Mouse (Mus musculus): ENCODE results near the gene Tns1. TPM values are rescaled to one million over a fixed set of nuclear protein-coding genes. Genes with fewer than 3 reads are reported as not detected.

Gene Tns1
- polyA plus RNA-seq, 1 experiment: 781 TPM

DNA sequence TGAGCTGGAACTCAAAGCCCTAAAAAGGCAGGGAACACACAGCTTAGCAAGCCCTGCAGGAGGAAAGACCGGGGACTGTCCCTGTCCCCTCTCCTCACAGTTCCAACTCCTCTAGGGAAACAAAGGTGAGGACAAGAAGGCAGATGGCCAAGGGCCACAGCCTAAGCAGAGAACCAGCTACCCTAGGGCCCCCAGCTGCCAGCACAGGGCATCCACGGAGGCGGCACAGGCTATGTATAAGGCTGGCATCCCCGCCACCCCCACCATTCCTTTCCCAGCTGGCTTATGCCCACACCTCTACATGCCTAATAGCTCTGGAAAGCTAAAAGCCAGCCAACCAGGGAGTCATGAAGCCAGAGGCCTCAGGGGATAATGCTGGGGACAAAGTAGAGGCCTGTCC, 90.8 kb downstream of the Tns1 start:
- H3K4me1 ChIP-seq (ENCODE audit: control insufficient read depth, insufficient read depth, low read length): peaks cover 61% of the 10 kb centered on the region
- TF ChIP-seq POLR2A (IDR thresholded peaks at IDR 0.05; ENCODE audit: borderline replicate concordance, extremely low read depth, low read depth, low read length): no peak
- DNase-seq: no peak
- H3K4me3 ChIP-seq (replicated peaks; ENCODE audit: extremely low read depth, low read depth, low read length): peak overlapping the region; percentile 15
- WGBS: 35% methylated on average over 4 of the region's 4 CpGs

- peaks cover 64% of the 10 kb centered on the region for H3K4me1 ChIP-seq (ENCODE audit: control insufficient read depth, insufficient read depth, low read length)
- peak overlapping the region; percentile 15 for H3K4me3 ChIP-seq (replicated peaks; ENCODE audit: extremely low read depth, low read depth, low read length)
- DNase-seq: no peak
- TF ChIP-seq CTCF (IDR thresholded peaks at IDR 0.05; ENCODE audit: insufficient read depth, low read length) (no peak), POLR2A (IDR thresholded peaks at IDR 0.05; ENCODE audit: borderline replicate concordance, extremely low read depth, low read depth, low read length) (no peak)
- WGBS: 64% methylated on average over 5 of the region's 5 CpGs
Measured at GRCm38 (mm10) chr1:74032966-74033365, 91.3 kb downstream of the Tns1 start.

GRCm38 (mm10) chr1:74031771-74032609, 92.3 kb downstream of the Tns1 start:
- Histone ChIP-seq H3K4me3 (replicated peaks; ENCODE audit: extremely low read depth, low read depth, low read length) (no peak overlapping the region), H3K4me1 (ENCODE audit: control insufficient read depth, insufficient read depth, low read length) (peaks cover 70% of the 10 kb centered on the region)
- peak; percentile 54 for DNase-seq
- TF ChIP-seq CTCF (IDR thresholded peaks at IDR 0.05; ENCODE audit: insufficient read depth, low read length) (no peak), POLR2A (IDR thresholded peaks at IDR 0.05; ENCODE audit: borderline replicate concordance, extremely low read depth, low read depth, low read length) (no peak)
- WGBS: 34% methylated on average over 9 of the region's 9 CpGs

- no peak overlapping the region for H3K4me3 ChIP-seq (replicated peaks; ENCODE audit: extremely low read depth, low read depth, low read length)
- peaks cover 81% of the 10 kb centered on the region for H3K4me1 ChIP-seq (ENCODE audit: control insufficient read depth, insufficient read depth, low read length)
- 18% methylated on average over 3 of the region's 3 CpGs for WGBS
- peak; percentile 68 for DNase-seq
- 0 out of 2 replicates have a peak, but pooled peaks have one; percentile 19 for TF ChIP-seq POLR2A (IDR thresholded peaks at IDR 0.05; ENCODE audit: borderline replicate concordance, extremely low read depth, low read depth, low read length)
- no peak for TF ChIP-seq CTCF (IDR thresholded peaks at IDR 0.05; ENCODE audit: insufficient read depth, low read length)
Measured at GRCm38 (mm10) chr1:74030901-74031360, 93.3 kb downstream of the Tns1 start.

- no peak overlapping the region for H3K4me3 ChIP-seq (replicated peaks; ENCODE audit: extremely low read depth, low read depth, low read length)
- 53% methylated on average over 1 of the region's 1 CpGs for WGBS
Measured at GRCm38 (mm10) chr1:74030285-74030684, 94.0 kb downstream of the Tns1 start.

DNA sequence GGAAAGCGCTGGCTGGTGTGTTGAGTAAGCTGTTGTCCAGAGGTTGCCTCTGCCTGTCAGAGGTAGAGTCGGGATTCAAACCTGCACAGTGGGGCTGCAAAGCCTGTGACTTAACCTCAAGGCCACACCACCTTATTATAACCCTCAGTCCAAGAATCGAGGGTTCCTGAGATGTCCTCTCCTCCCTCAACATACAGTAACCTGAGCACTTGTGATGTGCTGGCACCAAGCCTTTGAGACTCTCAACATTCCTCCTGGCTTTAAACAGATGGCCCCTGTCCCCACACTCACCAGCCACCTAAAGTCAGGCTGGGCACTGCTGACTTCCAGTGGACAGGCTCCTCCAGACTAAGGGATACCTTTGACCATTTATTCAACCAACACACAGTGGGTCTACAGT, 94.6 kb downstream of the Tns1 start:
- no peak for TF ChIP-seq POLR2A (IDR thresholded peaks at IDR 0.05; ENCODE audit: borderline replicate concordance, extremely low read depth, low read depth, low read length)
- TF ChIP-seq CTCF (IDR thresholded peaks at IDR 0.05; ENCODE audit: insufficient read depth, low read length): no peak
- H3K4me3 ChIP-seq (replicated peaks; ENCODE audit: extremely low read depth, low read depth, low read length): no peak overlapping the region
- DNase-seq: no peak
- 57% methylated on average over 3 of the region's 3 CpGs for WGBS
- H3K4me1 ChIP-seq (ENCODE audit: control insufficient read depth, insufficient read depth, low read length): peaks cover 92% of the 10 kb centered on the region

More at GRCm38 (mm10) chr1:74030285-74030684, 94.0 kb downstream of the Tns1 start:
- DNase-seq: no peak
- H3K4me1 ChIP-seq (ENCODE audit: control insufficient read depth, insufficient read depth, low read length): peaks cover 86% of the 10 kb centered on the region
- no peak for TF ChIP-seq CTCF (IDR thresholded peaks at IDR 0.05; ENCODE audit: insufficient read depth, low read length)
- no peak for TF ChIP-seq POLR2A (IDR thresholded peaks at IDR 0.05; ENCODE audit: borderline replicate concordance, extremely low read depth, low read depth, low read length)

DNA sequence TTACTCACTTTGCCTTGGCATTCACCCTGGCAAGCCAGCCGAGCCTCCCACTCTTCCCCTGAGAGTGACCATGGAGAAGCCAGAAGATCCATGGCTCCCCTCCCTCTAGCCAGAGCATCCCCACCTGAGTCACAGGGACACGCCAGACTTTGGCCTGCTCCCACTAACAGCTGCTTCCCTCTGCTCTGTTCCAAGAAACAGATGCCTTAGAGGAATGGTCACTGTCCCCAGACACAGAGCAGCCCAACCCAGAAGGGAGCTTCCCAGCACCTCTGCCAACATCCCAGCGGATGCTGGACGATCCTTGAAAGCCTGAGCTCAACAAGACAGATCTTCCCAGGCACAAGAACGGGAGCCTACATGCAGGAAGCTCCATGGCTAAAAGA, 95.4 kb downstream of the Tns1 start:
- TF ChIP-seq CTCF (IDR thresholded peaks at IDR 0.05; ENCODE audit: insufficient read depth, low read length) (no peak), POLR2A (IDR thresholded peaks at IDR 0.05; ENCODE audit: borderline replicate concordance, extremely low read depth, low read depth, low read length) (no peak)
- H3K4me3 ChIP-seq (replicated peaks; ENCODE audit: extremely low read depth, low read depth, low read length): no peak overlapping the region
- peaks cover 91% of the 10 kb centered on the region for H3K4me1 ChIP-seq (ENCODE audit: control insufficient read depth, insufficient read depth, low read length)
- 32% methylated on average over 5 of the region's 5 CpGs for WGBS
- no peak for DNase-seq

DNA sequence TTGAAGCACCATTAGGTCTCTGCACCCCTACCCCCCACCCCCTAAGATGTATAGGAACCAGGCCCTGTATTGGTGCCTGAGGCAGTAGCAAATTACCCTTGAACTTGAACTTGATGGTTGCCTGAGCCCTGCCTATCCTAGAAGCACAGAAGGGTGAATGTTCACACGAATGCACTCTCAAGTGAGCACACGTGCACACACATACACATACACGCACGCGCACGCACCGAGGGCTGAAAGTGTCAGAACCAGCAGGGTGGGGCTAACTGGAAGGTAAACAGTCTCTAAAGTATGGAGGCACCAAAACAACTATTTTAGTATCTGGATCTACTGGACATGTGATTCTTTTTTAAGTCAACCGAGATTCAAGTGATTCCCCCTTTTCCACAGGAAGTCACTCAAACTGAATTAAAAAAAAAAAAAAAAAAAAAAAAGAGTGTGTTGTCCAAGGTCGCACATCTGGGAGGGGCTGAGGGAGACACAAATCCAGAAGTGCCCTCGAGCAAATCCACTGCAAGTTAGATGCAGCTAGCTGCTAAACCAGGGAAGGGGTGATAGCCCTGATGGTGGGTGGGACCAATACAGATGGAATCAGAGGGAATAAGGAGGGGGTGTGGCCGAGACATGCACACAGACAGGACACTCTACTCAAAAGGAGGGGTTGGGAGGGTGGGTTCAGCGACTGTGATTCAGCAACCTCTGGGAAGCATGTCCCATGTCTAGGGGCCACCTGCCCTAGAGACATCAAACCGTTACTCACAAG, 96.0 kb downstream of the Tns1 start:
- Histone ChIP-seq H3K4me3 (replicated peaks; ENCODE audit: extremely low read depth, low read depth, low read length) (no peak overlapping the region), H3K4me1 (ENCODE audit: control insufficient read depth, insufficient read depth, low read length) (peaks cover 90% of the 10 kb centered on the region)
- no peak for TF ChIP-seq POLR2A (IDR thresholded peaks at IDR 0.05; ENCODE audit: borderline replicate concordance, extremely low read depth, low read depth, low read length)
- no peak for TF ChIP-seq CTCF (IDR thresholded peaks at IDR 0.05; ENCODE audit: insufficient read depth, low read length)
- WGBS: 33% methylated on average over 13 of the region's 13 CpGs
- no peak for DNase-seq

DNA sequence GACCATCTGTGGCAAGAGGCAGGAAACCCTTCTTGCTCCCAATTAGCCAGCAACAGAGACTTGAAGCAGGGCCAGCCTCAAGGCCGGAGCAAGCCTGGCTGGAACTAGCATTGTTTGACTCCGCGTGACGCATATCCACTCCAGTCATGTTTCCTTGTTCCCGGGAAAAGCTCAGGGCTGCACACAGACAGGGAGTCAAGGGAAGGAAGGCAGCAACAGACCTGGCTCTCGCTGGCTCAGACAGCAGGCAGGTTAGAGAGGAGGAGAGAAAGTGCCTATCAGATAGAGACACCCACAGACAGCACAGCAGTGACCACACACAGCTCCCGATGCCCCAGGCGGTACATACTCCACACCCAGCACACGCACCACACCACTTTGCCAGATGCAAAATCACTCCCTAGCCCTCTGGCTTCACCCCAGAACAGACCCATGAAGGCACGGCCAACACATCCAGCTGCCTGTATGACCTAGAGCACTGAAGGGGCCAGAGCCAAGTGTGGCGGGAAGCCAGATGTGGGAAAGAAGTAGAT, 96.6 kb downstream of the Tns1 start:
- no peak for TF ChIP-seq CTCF (IDR thresholded peaks at IDR 0.05; ENCODE audit: insufficient read depth, low read length)
- peak; percentile 76; the same call in 1 of the 2 replicates for TF ChIP-seq POLR2A (IDR thresholded peaks at IDR 0.05; ENCODE audit: borderline replicate concordance, extremely low read depth, low read depth, low read length)
- WGBS: 19% methylated on average over 11 of the region's 11 CpGs
- Histone ChIP-seq H3K4me1 (ENCODE audit: control insufficient read depth, insufficient read depth, low read length) (peaks cover 88% of the 10 kb centered on the region), H3K4me3 (replicated peaks; ENCODE audit: extremely low read depth, low read depth, low read length) (peak overlapping the region; percentile 0)
- peak; percentile 78 for DNase-seq

All from lung, adult 2 months (tissue).